Mouse (Mus musculus): ENCODE measurements at regions not wholly inside any gene's neighbourhood (a gene's known extent, or its start where the extent isn't known, plus 50 kb on each side); places are given as distances from the start of the nearest gene placed in this dataset.

DNA sequence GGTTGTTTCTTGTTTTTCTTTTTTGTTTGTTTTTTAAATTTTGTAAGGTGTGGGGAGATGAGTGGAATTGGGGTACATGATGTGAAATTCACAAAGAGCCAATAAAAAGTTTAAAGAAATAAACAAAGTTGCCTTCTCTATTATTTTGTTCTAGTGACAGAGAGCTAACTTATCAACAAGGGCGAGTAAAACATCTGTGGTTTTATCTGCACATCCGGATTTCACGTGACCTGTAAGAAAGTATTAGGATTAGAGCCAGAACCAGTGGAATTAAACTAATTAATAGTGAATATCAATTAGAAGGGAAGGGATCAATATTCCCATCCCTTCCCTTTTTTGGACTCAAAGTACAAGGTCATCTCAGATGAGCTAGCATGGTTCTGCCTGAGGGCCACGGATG lies 52.6 kb upstream of the Csf1 start:
- in situ Hi-C loops (cut with MboI; ENCODE audit: low pct_ligation_motif_present, low pct_unique_long_range_greater_than_20kb, low sequenced_read_pairs) = no loop called here
- no peak for DNase-seq (ENCODE audit: extremely low read depth)
- no peak overlapping the region for H3K4me2 ChIP-seq (ENCODE audit: insufficient read depth, low read depth, poor library complexity, severe bottlenecking)
- H3K27me3 ChIP-seq (replicated peaks) = no peaks in the 10 kb centered on the region
- no peaks in the 10 kb centered on the region for H3K9me3 ChIP-seq (replicated peaks; ENCODE audit: low read length)
- no peak overlapping the region for H3K9ac ChIP-seq (ENCODE audit: insufficient read depth, low read depth)
- no peaks in the 10 kb centered on the region for H3K79me2 ChIP-seq (replicated peaks; ENCODE audit: control insufficient read depth, extremely low read depth, insufficient read depth, poor library complexity, severe bottlenecking)
- TF ChIP-seq ELF1 (IDR thresholded peaks at IDR 0.05; ENCODE audit: low read depth, low read length) = no peak
- no peak for TF ChIP-seq CHD2 (IDR thresholded peaks at IDR 0.05; ENCODE audit: low read length)
- no peak for TF ChIP-seq SMC3 (IDR thresholded peaks at IDR 0.05; ENCODE audit: low read depth, low read length)
- TF ChIP-seq TBP (conservative IDR thresholded peaks at IDR 0.05; ENCODE audit: low read depth, low read length) = no peak
- TF ChIP-seq UBTF (IDR thresholded peaks at IDR 0.05; ENCODE audit: low read depth, low read length) = no peak
- no peak for TF ChIP-seq HCFC1 (IDR thresholded peaks at IDR 0.05; ENCODE audit: low read depth, low read length)
- no peak for TF ChIP-seq NELFE (IDR thresholded peaks at IDR 0.05; ENCODE audit: low read depth, low read length)
- TF ChIP-seq JUN (IDR thresholded peaks at IDR 0.05; ENCODE audit: insufficient read depth, low read depth, low read length) = no peak
- TF ChIP-seq JUND (conservative IDR thresholded peaks at IDR 0.05; ENCODE audit: low read depth, low read length) = no peak
- no peak for TF ChIP-seq IRF4 (IDR thresholded peaks at IDR 0.05; ENCODE audit: low read depth, low read length)
- no peak for TF ChIP-seq ZKSCAN1 (IDR thresholded peaks at IDR 0.05; ENCODE audit: borderline replicate concordance, low read depth, low read length)
- no peak for TF ChIP-seq ZC3H11A (IDR thresholded peaks at IDR 0.05; ENCODE audit: low read depth, low read length)
- no peak for TF ChIP-seq MEF2A (IDR thresholded peaks at IDR 0.05; ENCODE audit: borderline replicate concordance, low read depth, low read length)
- no peak for TF ChIP-seq ZMIZ1 (IDR thresholded peaks at IDR 0.05; ENCODE audit: low read depth, low read length)
- no peak for TF ChIP-seq SIN3A (IDR thresholded peaks at IDR 0.05; ENCODE audit: low read length)
- no peak for TF ChIP-seq MXI1 (IDR thresholded peaks at IDR 0.05; ENCODE audit: low read depth, low read length)
- no peak for TF ChIP-seq POLR2AphosphoS2 (IDR thresholded peaks at IDR 0.05; ENCODE audit: low read depth, low read length)
- no peak for TF ChIP-seq TCF12 (IDR thresholded peaks at IDR 0.05; ENCODE audit: low read depth, low read length)
- no peak for TF ChIP-seq MAZ (IDR thresholded peaks at IDR 0.05; ENCODE audit: low read depth, low read length)
- no peaks in the 10 kb centered on the region for H3K36me3 ChIP-seq (replicated peaks in 1 of 2; ENCODE audit: control insufficient read depth in 1 of 2, insufficient read depth in 1 of 2, low read length in 1 of 2)
- H3K27ac ChIP-seq (ENCODE audit: insufficient read depth, low read depth) = no peak overlapping the region
- no peak overlapping the region for H3K4me3 ChIP-seq (replicated peaks in 1 of 3; ENCODE audit: low read depth in 2 of 3, low read length in 2 of 3, poor library complexity in 1 of 3)
- peaks cover 10 to 37% of the 10 kb centered on the region in 2 experiments for H3K4me1 ChIP-seq (ENCODE audit: control insufficient read depth in 1 of 2, insufficient read depth in 2 of 2)
- dilution Hi-C loops (cut with MboI; ENCODE audit: extremely low pct_ligation_motif_present, extremely low pct_unique_long_range_greater_than_20kb, low sequenced_read_pairs) = no loop called here

DNA sequence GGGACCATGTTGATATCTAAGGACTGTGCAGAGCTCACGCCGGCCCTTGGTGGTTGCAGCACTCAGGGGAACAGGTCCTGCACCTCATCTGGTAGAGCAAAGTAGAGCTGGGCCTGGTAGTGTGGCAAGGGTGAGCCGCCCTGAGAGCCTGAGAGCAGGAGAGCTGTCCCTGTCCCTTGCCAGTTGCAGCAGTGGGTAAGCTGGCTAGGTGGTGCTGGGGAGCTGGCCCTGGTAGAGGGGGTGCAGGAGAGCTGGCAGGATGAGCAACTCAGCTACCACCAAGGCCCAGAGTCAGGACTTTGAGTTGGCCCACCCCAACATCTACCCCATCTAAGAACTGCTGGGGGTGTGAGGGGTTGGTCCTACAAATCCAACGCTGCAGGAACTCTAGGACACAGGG lies 52.1 kb upstream of the Csf1 start:
- peaks cover 10 to 33% of the 10 kb centered on the region in 2 experiments for H3K4me1 ChIP-seq (ENCODE audit: control insufficient read depth in 1 of 2, insufficient read depth in 2 of 2)

More for the DNA sequence above, 52.1 kb upstream of the Csf1 start:
- Histone ChIP-seq H3K9me3 (replicated peaks; ENCODE audit: low read length) (no peaks in the 10 kb centered on the region), H3K27ac (ENCODE audit: insufficient read depth, low read depth) (no peak overlapping the region), H3K79me2 (replicated peaks; ENCODE audit: control insufficient read depth, extremely low read depth, insufficient read depth, poor library complexity, severe bottlenecking) (no peaks in the 10 kb centered on the region), H3K4me3 (replicated peaks in 1 of 3; ENCODE audit: low read depth in 2 of 3, low read length in 2 of 3, poor library complexity in 1 of 3) (no peak overlapping the region), H3K27me3 (replicated peaks) (no peaks in the 10 kb centered on the region), H3K9ac (ENCODE audit: insufficient read depth, low read depth) (no peak overlapping the region), H3K36me3 (replicated peaks in 1 of 2; ENCODE audit: control insufficient read depth in 1 of 2, insufficient read depth in 1 of 2, low read length in 1 of 2) (no peaks in the 10 kb centered on the region), H3K4me2 (ENCODE audit: insufficient read depth, low read depth, poor library complexity, severe bottlenecking) (no peak overlapping the region)
- no peak for DNase-seq (ENCODE audit: extremely low read depth)
- in situ Hi-C loops (cut with MboI; ENCODE audit: low pct_ligation_motif_present, low pct_unique_long_range_greater_than_20kb, low sequenced_read_pairs) (no loop called here), dilution Hi-C loops (cut with MboI; ENCODE audit: extremely low pct_ligation_motif_present, extremely low pct_unique_long_range_greater_than_20kb, low sequenced_read_pairs) (no loop called here)
- TF ChIP-seq MXI1 (IDR thresholded peaks at IDR 0.05; ENCODE audit: low read depth, low read length) (no peak), ZMIZ1 (IDR thresholded peaks at IDR 0.05; ENCODE audit: low read depth, low read length) (no peak), ZNF384 (IDR thresholded peaks at IDR 0.05; ENCODE audit: low read depth, low read length) (no peak), ZC3H11A (IDR thresholded peaks at IDR 0.05; ENCODE audit: low read depth, low read length) (no peak), IRF4 (IDR thresholded peaks at IDR 0.05; ENCODE audit: low read depth, low read length) (no peak), JUN (IDR thresholded peaks at IDR 0.05; ENCODE audit: insufficient read depth, low read depth, low read length) (no peak), GABPA (IDR thresholded peaks at IDR 0.05; ENCODE audit: insufficient replicate concordance, low read depth, low read length) (no peak), UBTF (IDR thresholded peaks at IDR 0.05; ENCODE audit: low read depth, low read length) (no peak), POLR2AphosphoS2 (IDR thresholded peaks at IDR 0.05; ENCODE audit: low read depth, low read length) (no peak), MAZ (IDR thresholded peaks at IDR 0.05; ENCODE audit: low read depth, low read length) (no peak), KAT2A (IDR thresholded peaks at IDR 0.05; ENCODE audit: insufficient replicate concordance, low read length) (no peak), PAX5 (IDR thresholded peaks at IDR 0.05; ENCODE audit: low read length) (no peak), RAD21 (IDR thresholded peaks at IDR 0.05; ENCODE audit: low read depth, low read length) (no peak)
